Mouse (Mus musculus): Measurements from ENCODE around the gene Cybrd1.

- TF ChIP-seq CTCF (IDR thresholded peaks at IDR 0.05; ENCODE audit: low read depth) (no peak), EP300 (optimal IDR thresholded peaks at IDR 0.05) (no peak)
These were observed 34.1 kb upstream of the Cybrd1 start for GRCm38 (mm10) chr2:71083454-71084193.

All from stomach, postnatal 0 days (tissue).